Mouse (Mus musculus) ovary, postnatal 10 days (tissue): ENCODE data around the gene Atp6v1b1.

Experiments
- DNase-seq: peaks from one replicate; pipeline ENCODE4 v3.0.0; 2022; ENCODE audit warnings: low spot score

The Atp6v1b1 gene

DNA sequence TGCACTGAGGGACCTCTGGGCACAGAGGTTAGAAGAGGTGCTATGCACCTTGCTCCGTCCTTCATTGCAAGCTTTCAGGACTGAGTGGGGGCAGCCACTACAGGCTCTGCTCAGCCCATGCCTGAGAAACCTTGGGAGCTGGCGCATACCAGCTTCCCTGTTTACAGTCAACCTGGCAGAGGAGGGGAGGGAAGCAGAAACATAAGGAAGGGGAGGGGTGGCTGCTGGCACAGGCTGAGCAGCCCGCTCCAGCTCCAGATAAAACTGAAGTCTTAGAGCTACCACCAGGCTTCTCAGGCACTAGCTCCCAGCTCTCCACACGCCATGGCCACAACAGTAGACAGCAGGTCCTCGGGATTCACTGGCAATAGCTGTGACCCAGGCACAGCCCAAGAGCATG is at the start of gene Atp6v1b1:
Gene Atp6v1b1 (plus strand): TSS at position 230 of the 400 bp plus-strand sequence.
- DNase-seq, result no peak

DNA sequence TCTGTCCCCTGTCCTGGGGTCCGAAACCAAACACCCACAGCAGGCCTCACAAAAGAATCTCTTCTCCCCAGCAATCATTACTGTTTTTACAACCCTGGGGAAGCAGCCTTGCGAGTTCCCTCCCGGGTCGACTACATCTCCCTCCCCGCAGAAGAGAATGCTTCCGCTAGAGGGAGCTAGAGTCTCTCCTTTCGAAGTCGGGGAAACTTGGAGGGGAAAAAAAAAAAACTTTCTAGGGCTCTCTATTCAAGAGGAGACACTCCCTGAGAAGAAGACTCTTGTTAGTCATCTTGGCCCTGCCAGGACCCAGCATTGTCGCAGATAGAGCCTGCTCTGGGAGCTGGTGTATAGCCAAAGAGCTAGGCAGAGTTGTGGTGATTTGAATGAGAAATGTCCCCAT is 49.0 kb upstream of the Atp6v1b1 start:
- DNase-seq, result no peak

DNA sequence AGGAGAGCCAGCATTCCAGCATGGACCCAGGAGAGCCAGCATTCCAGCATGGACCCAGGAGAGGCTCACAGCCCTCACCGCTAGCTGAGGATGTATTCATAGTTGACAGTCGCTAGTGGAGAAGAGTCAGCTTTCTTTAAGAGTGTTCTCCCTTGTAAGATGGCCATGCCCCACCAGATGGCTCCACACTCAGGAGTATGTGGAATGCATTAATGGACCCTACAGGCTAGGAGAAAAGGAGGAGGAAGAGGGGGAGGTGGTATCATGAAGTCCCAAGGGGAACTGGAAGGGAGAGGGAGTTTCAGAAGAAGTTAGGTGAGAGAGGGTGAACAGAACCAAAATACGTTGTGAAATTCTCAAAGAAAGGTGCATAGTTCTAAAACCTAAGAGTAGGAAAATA is 47.1 kb upstream of the Atp6v1b1 start:
- no peak for DNase-seq

DNA sequence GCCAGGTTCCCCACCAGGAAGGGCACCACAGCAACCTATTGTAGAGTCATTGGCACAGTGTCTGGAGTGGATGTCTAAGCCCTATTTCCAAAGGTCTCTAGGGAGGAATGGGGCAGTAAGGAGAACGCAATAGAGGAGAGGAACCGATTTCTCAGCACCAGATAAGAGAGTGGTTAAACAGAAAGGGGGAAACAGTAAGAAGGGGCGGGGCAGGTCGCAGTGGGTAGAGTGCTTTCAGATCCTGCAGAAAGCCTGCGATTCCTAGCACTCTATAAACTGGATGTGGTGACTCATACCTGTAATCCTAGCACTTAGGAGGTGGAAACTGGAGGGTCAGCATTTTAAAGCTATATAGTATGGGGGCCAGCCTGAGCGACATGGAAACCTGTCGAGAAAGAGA is 46.1 kb upstream of the Atp6v1b1 start:
- no peak for DNase-seq

DNA sequence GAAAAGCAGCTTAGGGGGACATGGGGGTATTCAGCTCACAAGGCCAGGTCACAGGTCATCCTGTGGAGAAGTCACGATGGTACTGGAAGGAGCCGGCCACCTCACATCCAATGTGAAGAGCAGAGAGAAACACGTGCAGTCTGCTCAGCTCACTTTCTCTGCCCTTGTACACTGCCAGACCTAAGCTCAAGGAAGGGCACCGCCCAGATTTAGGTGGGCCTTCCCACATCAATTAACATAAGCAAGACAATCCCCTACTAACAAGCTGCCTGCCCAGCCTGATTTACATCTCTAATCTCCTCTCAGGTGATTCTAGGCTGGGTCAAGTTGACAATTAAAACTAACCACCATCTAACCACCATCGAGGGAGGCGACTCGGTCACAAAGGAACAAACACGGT is 44.9 kb upstream of the Atp6v1b1 start:
- no peak for DNase-seq

DNA sequence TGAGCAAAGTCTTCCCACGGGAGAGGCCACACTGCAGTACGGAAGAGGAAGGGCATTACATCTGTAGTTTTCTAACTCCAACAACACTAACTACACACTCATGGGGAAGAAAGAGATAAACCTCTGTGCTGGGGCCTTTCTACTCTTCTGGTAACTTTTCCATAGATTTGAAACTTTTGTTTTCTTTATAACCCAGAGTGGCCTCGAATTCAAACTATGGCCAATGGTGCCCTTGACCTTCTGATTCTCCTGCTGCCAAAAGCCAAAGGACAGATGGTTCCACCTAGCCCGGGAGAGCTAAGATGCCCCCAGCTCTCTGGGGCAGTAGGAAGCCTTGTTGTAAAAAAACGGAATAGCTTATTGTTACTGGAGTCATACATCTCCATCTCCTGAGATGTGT is 42.8 kb upstream of the Atp6v1b1 start:
- DNase-seq, result no peak

DNA sequence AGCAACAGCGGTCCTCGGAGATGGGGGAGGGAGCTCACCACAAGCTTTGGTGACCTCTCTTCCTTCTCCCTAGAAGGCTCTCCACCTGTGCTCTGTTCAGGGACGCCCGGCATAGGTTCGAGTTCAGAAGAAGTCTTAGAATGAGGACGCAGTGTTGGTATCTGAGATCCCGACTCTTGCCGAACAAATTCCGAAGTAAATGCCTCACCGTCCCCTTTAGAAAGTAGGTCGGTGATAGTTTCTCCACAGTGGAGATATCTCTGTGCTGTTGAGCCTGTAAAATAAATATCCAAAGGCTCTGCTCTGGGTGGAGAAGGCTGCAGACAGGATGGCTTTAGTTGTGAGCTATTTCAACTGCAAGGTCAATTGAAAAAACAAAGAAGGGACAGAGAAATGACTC is 41.8 kb upstream of the Atp6v1b1 start:
- no peak for DNase-seq

DNA sequence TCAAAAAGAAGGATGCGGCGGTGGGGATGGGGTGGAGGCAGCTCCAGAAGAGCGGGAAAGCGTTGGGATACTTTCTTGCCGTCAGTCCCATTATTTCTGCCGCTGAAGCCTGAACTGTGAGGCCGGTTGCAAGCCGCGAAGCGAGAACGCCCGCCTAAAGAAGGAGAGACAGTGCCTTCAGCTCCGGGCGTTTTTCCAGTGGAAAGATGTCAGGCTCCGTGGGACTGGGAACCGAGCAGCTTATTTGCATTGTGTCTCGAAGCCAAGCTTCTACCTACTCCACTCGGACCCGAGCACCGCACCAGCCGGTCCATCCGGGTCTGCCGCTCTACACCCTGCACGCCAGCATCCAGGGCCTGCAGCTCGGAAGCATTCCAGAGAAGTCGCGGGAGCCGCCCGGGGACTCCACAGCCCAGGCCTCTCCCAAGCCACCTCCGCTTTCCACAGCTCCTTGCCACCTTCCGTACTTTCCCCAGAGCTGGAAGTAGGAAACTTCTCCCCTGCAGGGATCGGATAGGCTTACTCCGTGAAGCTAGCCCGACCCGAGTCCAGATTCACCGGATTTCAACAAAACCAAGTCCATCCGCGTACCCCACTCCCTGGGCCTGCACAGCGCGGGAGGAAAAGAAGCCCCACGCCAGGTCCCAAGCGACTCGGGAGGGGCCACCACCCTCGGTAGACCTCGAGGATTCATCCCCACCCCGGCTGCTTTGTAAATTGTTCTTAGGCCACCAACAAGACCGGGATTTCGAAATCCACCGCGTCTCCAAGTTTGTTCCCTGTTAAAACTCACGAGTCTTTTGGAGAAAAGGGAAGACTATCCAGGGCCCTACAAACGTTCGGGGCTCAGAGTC is 40.4 kb upstream of the Atp6v1b1 start:
- no peak for DNase-seq

DNA sequence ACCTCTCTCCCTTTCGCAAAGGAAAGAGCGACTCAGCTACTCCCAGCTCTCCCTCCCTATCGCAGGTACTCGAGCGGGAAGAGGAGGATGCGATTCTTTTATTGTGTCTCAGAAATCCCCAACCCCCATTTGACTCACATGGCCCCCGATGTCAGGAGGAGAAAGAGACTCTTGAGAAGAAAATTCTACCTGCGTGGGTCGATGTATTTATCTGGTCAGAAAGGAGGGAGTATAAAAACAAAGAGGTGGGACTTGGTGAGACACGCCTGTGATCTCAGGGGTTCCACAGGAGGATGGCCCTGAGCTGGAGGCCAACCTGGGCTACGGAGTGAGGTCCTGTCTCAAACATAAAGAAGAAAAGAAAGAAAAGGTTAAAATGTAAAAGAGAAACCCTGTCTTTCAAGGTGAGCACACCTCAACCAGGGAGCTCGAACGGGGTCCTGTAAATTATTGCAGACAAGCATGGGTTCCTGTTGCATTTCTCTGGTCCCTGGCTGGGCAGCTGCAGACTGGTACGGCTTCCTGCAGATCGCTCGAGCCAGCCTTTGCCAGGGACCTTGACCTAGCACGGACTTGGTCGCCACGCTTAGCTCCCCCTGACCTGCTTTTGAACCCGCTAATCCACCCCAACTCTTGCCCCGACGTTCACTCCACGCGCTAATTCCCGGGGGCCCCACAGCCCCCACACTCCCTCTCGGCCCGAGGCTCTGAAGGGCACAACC is 39.6 kb upstream of the Atp6v1b1 start:
- DNase-seq, result no peak

DNA sequence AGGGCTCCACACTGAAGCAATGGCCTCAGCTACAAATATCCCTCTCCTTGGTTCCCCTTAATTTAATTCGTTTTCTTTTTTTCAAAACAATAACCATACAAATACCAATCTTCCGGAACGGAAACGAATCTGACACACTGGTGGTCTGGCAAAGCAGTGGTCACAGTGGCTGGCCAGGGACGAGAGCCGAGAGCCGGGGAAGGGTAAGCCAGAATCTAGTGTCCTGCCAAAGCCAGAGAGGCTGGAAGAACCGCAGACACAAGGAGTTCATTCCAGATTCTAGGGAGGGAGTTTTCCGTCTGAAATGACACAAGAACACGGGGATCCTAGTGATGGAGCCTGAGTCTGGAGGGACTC is 39.1 kb upstream of the Atp6v1b1 start:
- DNase-seq, result no peak

DNA sequence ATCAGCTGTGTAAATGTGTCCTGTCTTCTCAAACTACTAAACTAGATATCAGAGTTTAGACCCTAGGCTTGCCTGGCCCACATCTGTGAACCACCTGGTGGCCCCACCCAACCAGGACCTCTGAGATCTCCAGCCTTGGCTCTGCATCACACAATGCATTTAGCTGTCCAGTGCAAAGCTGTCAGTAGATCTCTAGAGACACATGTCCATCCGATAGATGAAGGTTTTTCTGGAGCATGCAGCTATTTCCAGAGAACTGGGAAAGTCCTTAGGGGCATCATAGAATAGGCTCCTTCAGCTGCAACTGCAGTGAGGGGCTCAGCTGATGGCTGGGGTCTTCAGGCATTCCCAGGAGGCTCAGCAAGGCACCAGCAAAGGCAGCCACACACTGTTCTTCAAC is 38.5 kb upstream of the Atp6v1b1 start:
- DNase-seq, result no peak

DNA sequence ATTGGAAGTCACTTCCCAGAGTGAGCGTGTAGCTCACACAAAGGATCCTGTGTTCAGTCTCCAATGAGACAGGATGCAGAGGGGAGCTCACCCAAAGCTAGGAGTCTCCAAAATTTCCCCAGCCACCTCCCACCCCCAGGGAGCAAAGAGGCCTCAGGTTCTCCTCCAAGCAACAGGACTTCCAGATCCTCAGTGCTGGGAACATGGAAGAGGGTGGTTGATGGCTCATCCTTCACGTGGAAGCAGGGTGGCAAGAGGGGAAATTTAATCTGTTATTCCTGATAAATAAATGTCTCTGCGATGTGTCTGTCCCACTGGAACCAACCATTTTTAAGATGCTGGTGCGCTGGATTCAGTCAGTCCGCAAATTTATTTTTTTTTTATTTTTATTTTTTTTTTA is 38.1 kb upstream of the Atp6v1b1 start:
- DNase-seq, result no peak

DNA sequence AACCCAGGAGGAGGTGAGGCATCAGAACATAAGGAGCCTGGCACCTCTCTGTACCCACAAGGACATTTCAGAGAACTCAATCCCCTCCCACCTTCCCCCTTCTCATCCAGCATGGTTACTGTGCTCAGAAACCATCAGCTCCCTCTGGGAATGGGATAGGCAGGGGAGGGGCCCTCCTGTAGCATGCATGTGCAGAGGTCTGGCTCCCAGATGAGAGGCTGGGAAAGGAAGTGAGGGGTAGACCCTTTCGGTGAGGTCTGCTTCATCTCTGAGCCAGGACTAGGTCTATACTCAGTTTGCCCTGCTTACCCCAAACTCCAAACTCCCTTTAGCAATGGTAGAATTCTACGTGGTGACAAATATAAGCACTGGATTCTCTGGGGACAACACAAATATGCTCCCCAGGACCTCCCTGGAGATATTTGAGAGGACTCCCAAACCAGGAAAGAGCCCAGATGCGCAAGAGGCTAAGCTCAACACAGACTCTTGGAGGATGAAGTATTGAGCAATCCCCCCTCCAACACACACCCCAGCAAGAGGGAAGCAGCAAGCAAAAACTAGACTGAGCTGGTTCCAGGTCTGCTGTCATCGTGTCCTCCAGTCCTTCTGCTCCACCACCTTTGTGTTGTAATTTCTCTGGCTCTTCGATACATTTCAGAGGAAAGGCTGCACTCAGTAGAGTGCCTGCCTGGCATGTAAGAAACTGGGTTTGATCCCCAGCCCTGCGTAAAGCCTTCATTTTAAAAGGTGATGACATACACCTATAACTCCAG is 34.9 kb upstream of the Atp6v1b1 start:
- DNase-seq, result no peak

DNA sequence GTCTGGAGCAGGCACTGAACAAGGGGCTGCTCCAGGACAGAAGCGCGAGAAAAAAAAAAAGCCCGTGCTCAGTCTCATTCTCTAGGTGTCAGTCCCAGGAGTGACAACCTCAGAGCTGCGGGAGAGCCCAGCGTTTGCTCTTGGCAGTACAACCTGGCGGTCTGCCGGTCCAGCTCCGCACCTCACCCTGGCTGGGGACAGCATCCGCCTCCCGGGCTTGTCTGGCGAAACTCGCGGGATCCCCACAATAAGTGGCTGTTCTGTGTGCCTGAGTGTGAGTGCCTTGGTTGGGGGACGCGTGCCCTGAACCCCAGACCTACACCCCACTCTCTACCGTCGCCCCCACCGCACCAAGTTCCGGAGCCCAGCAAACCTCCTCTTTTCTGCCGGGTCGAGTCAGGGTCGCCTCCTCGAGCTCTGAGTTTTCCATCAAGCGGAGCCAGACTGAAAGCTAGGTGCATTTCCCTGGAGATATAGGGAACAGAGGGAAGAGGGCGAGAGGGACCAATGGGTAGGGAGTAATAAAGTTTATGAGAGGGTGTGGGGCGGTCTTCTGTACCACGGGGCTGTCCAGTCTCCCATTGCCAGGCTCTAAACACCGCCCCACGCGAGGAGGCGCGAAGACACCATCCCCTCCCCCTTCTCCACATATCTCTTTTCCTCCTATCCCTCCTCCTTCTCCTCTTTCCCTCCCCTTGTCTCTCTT is 32.3 kb upstream of the Atp6v1b1 start:
- DNase-seq, result no peak

DNA sequence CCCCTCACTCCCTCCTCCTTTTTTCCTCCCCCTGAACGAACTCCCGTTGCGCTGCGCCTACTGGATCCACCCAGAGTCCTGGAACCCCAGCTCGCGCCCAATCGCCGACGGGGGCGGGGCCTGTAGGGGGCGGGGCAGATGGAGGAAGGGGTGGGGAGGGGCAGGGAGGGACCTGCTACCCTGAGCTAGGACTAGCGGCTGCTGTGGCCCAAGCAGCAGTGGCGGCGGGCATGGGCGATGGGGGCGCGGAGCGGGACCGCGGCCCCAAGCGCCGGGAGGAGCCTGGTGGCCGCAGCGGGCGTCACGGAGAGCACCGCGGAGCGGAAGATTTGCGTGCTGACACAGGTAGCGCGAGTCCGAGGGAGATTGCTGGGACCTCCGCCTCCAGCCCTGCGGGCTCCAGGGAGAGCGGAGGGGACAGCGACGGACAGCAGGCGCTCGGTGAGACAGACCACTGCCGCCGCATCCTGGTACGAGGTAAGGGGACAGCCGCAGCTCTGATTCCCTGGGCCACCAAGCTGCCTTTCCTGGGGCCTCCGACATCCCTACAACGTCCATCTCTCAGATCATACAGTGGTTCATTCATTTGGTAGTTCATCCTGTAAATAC is 31.6 kb upstream of the Atp6v1b1 start, which contains the start of gene Vax2:
Gene Vax2 (plus strand): TSS at position 198 of the 609 bp plus-strand sequence.
- no peak for DNase-seq

DNA sequence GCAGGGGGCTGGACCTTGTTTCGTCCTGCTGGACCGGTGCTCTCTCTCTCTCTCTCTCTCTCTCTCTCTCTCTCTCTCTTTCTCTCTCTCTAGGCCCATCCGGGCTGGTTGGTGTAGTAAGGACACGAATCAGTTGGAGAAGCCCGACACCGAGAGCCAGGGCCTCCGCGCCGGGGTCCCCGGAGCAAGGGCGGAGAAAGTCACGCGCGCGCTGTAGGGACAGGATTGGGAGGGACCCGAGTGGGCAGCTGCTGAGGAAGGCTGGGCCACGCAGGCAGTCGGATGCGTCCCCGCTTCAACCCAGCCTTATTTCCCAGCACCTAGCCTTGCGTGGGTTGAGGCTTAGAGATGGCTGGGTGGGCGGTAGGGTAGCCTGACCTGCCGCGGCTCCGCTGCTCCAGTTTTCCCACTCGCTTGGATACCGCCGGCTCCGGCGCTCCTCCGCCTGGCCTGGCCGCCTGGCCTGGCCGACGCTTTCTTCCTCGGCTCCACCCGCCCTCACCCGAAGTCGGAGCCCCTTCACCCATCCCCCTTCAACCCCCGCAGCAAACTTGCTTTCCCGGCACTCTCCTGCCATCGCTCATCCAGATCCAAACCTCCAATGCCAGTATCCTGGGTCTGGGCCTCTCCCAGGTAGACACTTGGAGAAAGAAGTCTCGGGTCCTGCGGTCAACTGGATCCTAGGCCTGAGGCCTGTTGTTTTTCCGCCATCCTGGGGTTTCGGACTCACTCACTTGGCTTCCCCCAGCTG is 30.9 kb upstream of the Atp6v1b1 start:
- no peak for DNase-seq

DNA sequence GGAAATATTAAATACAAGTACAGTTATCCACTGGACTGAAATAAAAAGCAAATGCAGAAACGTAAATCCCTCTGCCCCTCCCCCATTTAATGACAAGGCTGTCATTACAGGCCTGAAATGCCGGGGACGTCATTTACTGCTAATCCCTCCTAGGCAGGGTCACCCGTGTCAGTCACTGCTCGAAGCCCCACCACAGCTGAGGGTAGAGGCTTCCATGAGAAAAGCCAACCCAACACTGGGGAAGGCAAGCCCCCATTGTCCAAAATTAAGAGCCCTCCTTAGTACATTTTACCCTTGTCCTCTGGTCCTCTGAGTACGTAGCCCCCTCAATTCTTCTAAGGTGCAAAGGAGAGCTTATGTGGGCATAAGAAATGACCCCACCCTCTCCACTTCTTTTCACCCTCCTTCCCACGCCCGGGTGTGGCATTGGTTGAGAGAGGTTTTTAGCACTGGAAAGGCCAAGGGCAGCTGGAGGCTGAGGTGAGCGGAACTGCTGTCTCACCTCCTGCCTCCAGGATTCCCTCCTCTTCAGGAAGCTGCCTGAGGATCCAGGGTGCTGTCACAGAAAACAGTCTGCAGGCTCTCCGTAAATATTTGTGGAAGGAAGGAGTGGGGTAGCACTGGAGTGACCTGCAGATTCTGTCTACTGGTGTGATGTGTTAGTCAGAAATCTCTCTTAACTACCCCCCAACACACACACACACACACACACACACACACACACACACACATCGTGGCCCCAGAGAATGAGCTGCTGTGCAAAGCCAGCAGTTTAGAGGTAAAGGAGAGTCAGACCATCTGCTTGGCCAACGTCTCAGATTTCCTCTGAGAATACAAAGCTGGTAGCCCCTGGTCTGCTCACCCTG is 29.3 kb upstream of the Atp6v1b1 start:
- DNase-seq, result no peak

DNA sequence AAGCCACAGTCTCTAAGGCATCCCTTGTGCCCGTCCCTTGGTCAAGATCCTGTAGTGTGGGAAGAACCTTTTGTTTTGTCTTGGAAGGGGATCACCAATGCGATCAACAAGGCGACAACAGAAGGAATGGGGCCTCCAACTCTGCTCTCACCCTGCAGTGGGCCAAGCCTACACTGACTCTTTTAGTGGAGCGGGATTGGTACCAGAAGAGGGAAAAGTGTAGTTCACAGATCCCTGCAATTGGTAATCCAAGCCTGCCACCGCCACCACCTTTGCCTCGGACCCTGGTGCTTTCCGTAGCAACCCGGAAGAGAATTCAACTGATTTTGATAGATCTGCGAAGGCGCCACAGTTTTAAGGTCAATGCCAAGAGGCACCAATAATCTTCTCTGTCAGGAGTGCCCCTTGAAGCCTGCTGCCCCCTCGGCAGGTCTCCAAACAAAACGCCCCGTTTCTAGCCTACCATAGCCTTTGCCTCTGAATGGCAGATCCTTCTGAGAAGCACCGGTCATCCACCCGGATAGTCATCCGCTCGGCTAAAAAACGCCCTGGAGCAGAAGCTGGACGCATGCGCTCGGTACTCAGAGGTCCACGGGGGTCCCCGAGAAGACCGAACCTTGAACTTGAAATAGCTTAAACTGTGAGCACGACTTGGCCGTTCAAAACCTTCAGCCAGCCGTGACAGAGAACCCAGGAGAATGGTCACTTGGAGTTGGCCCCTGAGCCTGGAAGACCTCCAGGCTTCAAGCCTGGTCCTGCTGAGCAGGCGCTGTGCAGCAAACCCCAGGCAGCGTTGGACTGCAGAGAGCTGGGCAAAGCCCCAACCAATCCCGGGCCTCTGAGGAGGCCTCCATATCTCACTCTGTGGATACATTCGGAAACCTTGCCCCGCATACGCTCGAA is 28.3 kb upstream of the Atp6v1b1 start:
- no peak for DNase-seq
